Mouse (Mus musculus) hindbrain, embryonic 12.5 days (tissue): Measurements from ENCODE around the gene Rnase2b. TPM values are rescaled to one million over a fixed set of nuclear protein-coding genes. Genes with fewer than 3 reads are reported as not detected.
A peak's percentile ranks its signal among the peaks of the same experiment; 100 is the strongest.
"Not testable (repeated sequence)": the region's sequence is repeated elsewhere in the genome, so short reads cannot be mapped to it uniquely, and the experiment has no call there.

ENCODE experiments used
- ATAC-seq: fragments of 200-750 bp; cut with Nextera tagmentation; 2 replicates; pipeline ENCODE4 v1.8.0; 2017; ENCODE audit warnings: moderate TSS enrichment; ENCODE audit not compliant: low FRiP score
- H3K27ac ChIP-seq: fragments of 300-500 bp; sonication (generic); 2 replicates; pipeline ENCODE4 v1.5.1; 2016; ENCODE audit warnings: mild to moderate bottlenecking
- H3K27me3 ChIP-seq: fragments of 300-500 bp; sonication (generic); 2 replicates; pipeline ENCODE4 v1.6.1; 2016; ENCODE audit warnings: mild to moderate bottlenecking
- H3K36me3 ChIP-seq: fragments of 300-500 bp; sonication (generic); 2 replicates; pipeline ENCODE4 v1.6.1; 2016; ENCODE audit warnings: mild to moderate bottlenecking
- H3K4me1 ChIP-seq: fragments of 300-500 bp; sonication (generic); 2 replicates; pipeline ENCODE4 v1.6.1; 2016
- H3K4me2 ChIP-seq: fragments of 300-500 bp; sonication (generic); replicated peaks from 2 replicates; pipeline ENCODE4 v1.6.1; 2016; ENCODE audit warnings: mild to moderate bottlenecking
- H3K4me3 ChIP-seq: fragments of 300-500 bp; sonication (generic); 2 replicates; pipeline ENCODE4 v1.5.1; 2016; ENCODE audit warnings: mild to moderate bottlenecking
- H3K9ac ChIP-seq: fragments of 300-500 bp; sonication (generic); 2 replicates; pipeline ENCODE4 v1.6.1; 2016; ENCODE audit warnings: mild to moderate bottlenecking, moderate library complexity
- H3K9me3 ChIP-seq: fragments of 300-500 bp; sonication (generic); replicated peaks from 2 replicates; pipeline ENCODE4 v1.6.1; 2016; ENCODE audit warnings: mild to moderate bottlenecking
- WGBS: fragments of 180-500 bp; shearing (Covaris S2); methylation state at CpG from one replicate; pipeline ENCODE4 v1.1.7; 2016; 5-methylcytosine and 5-hydroxymethylcytosine counted together
- polyA plus RNA-seq: library from polyadenylated mRNA; unstranded; fragments of >200 nt; fragmentation: Nextera tagmentation; extraction: Ambion mirVana; gene quantifications from 2 replicates; pipeline ENCODE4 v1.2.1, GENCODE M21; 2016

Rnase2b gene
- not detected in 2 replicates for polyA plus RNA-seq

DNA sequence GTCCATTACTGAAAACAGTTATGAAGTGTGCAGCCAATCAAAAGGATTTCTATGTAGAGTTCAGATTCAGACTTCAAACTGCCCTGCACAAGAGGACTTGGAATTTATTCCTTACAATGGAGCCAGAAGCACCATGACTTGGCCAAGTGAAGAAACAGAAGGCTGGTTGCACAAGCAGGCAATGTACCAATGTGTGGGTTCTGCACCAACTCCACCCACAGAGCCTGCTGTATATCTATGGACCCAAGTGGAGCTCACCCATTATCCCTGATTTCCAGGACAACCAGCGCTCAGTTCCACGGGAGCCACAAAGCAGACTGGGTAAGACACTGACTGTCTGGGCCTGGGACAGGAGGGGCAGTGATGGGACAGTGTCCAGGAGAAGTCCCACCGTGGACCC, at the start of gene Rnase2b:
Rnase2b (plus strand) TSS at position 285 of the 400 bp plus-strand sequence.
- H3K27me3 ChIP-seq, H3K4me1 ChIP-seq, H3K36me3 ChIP-seq, H3K27ac ChIP-seq, H3K4me3 ChIP-seq, H3K4me2 ChIP-seq, H3K9ac ChIP-seq, ATAC-seq, H3K9me3 ChIP-seq: not testable (repeated sequence)
- 96% methylated on average over 3 of the region's 3 CpGs for WGBS

DNA sequence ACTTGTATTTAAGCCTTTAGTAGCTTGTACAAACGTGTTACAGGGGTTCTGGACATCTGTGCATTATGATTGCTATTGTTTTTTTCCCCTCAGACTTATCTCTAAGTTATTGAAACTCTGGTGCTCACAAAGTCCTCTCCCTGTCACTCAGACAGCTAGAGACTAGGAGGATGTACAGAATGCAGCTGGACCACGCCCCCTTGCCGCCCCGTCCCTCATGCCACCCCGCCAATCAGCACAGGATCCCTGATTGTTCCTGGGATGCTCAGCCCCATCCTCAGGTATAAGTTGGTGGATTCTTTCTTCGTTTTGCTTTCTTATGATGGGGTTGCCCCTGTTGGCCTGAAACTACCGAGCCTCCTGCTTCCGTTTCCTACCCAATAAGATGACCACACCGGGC, 48.6 kb upstream of the Rnase2b start:
- H3K4me3 ChIP-seq = no peak overlapping the region
- no peak overlapping the region for H3K27ac ChIP-seq
- H3K36me3 ChIP-seq = no peaks in the 10 kb centered on the region
- WGBS = 37% methylated on average over 9 of the region's 9 CpGs
- H3K4me2 ChIP-seq = no peak overlapping the region
- H3K9me3 ChIP-seq = no peaks in the 10 kb centered on the region
- H3K4me1 ChIP-seq = no peaks in the 10 kb centered on the region
- no peak for ATAC-seq
- no peaks in the 10 kb centered on the region for H3K27me3 ChIP-seq
- H3K9ac ChIP-seq = no peak overlapping the region

DNA sequence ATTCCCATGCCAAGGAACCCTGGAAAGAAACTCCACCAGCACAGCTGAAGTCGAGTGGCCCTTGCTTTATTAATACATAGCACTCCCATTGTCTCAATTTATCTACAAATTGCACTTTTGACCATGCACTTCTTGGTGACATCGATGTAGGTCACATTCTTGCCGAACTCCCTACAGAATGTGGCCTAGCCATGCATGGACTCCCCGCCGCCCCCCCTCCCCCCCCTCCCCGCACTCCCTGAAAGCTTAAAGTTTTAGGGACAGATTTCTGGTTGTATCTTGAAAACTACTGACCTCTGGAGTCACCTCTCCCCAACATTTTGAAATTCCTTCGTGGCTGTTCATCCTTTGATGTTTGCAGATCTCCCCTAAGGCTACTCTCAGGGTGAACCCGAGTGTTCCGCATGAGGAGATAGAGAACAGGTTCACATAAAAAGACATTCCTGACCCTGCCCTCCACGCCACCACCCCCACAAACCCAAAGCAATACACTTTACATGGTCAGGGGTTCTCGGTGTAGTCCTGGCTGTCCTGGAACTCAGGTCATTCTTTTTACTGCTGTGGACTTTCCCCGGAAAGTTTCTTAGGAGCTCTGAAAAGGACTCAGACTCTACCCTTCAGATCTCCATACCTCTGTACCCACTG, 48.0 kb upstream of the Rnase2b start, which contains the start of gene Eddm3b:
Eddm3b (plus strand) TSS at position 511 of the 645 bp plus-strand sequence.
- Histone ChIP-seq H3K27me3 (no peaks in the 10 kb centered on the region), H3K36me3 (no peaks in the 10 kb centered on the region), H3K4me2 (no peak within 1 kb of the TSS), H3K4me3 (no peak within 1 kb of the TSS), H3K9ac (no peak within 1 kb of the TSS), H3K27ac (no peak within 1 kb of the TSS), H3K4me1 (no peaks in the 10 kb centered on the region), H3K9me3 (no peaks in the 10 kb centered on the region)
- no peak for ATAC-seq
- 45% methylated on average over 12 of the region's 12 CpGs for WGBS

DNA sequence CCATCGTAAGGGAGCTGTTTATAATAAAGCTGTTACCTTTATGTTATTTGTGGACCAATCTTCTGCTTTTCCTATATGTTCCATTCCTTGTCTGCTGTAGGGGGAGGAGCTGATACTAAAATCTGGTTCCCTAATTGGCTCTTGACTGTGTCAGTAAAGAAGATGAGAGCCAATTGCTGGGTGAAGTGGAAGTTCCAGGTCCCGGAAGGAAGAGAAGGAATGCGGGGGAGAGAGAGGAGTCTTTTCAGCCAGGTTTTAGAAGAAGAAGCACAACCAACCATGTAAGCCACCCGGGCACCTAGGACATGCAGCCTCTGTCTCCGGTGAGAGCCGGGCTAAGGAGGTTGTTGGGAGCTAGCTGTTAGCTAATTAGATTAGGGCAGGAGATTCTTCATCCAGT, 36.4 kb upstream of the Rnase2b start:
- Histone ChIP-seq H3K9ac (no peak overlapping the region), H3K36me3 (no peaks in the 10 kb centered on the region), H3K27me3 (no peaks in the 10 kb centered on the region), H3K4me1 (no peaks in the 10 kb centered on the region), H3K9me3 (0 out of 2 replicates have a peak, but pooled peaks cover 3% of the 10 kb centered on the region), H3K27ac (no peak overlapping the region), H3K4me3 (no peak overlapping the region), H3K4me2 (no peak overlapping the region)
- no peak for ATAC-seq
- WGBS = 85% methylated on average over 6 of the region's 6 CpGs

DNA sequence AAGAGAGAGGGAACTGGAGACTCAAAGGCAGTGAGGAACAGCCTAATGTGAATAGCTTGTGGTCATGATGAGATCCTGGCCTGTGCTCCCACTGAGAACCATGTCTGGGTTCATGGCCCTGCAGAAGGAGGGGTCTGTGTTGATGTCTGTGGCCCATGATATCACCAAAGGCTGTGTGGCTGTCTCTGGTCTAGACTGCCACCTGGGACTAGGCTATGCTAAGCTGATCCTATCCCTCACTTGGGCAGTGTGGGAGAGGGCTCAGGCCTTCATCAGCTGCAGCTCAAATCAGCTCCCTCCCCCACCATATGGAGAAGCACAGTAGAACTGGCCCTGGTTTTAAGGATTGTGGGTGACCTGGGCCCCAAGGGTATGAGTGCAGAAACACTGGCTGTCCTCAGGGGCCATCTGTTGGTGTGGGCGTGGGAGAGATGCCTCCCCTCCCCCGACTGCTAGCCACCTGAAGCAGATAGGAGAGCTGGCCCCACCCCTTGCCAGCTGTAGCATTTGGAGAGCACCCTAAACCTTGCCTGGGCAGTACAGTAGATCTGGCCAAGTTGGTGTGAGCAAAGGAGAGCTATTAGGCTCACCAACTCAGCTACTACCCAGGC, 34.3 kb upstream of the Rnase2b start:
- ATAC-seq = peak; percentile 48; the same call in 1 of the 2 replicates

DNA sequence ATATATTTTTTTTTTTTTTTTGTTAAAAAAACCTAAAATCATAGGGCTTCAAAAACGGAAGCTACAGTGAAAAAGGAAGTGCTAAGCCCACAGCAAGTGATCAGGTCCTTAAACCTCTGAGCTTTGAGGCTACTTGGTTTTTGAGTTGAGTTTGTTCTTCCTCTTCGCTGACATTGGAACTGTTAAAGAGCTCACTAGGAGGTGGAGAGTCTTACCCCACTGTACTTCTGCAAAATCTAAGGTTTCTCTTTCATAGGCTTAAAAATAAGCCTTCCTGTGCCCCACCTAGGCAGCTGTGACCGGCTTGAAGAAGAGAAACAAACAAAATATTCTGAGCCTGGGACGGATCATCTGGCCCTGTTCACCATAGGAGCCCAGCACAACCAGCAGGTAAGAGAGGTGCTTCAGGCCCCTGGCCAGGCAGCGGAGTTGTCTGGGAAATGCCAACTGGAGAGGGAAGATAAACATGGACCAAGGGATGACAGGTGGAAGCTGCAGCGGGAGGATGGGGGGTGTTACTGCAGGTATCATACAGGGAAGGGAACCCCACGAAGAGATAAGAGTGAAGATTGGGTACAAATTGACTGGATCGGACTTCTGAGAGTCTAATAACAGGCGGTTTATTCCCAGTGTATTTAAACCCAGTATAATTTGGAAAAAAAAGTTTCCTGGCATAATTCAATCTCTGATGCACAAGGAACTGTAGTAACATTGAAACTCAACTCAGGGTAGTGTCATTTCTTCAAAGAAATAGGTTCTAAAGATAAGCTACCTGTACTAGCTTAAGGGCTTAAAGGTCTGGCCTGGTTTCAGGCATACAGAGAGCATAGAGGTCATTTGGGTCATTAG, 33.1 kb upstream of the Rnase2b start:
- H3K27ac ChIP-seq = no peak overlapping the region
- no peak overlapping the region for H3K4me2 ChIP-seq
- H3K36me3 ChIP-seq = no peaks in the 10 kb centered on the region
- 0 out of 2 replicates have a peak, but pooled peaks cover 3% of the 10 kb centered on the region for H3K9me3 ChIP-seq
- no peak for ATAC-seq
- 87% methylated on average over 9 of the region's 9 CpGs for WGBS
- H3K27me3 ChIP-seq = no peaks in the 10 kb centered on the region
- no peaks in the 10 kb centered on the region for H3K4me1 ChIP-seq
- H3K9ac ChIP-seq = no peak overlapping the region
- H3K4me3 ChIP-seq = no peak overlapping the region

More for the DNA sequence above, 34.3 kb upstream of the Rnase2b start:
- 69% methylated on average over 2 of the region's 2 CpGs for WGBS
- no peaks in the 10 kb centered on the region for H3K36me3 ChIP-seq
- no peak overlapping the region for H3K9ac ChIP-seq
- H3K9me3 ChIP-seq = 0 out of 2 replicates have a peak, but pooled peaks cover 3% of the 10 kb centered on the region
- no peaks in the 10 kb centered on the region for H3K27me3 ChIP-seq
- no peaks in the 10 kb centered on the region for H3K4me1 ChIP-seq
- H3K4me2 ChIP-seq = no peak overlapping the region
- H3K27ac ChIP-seq = no peak overlapping the region
- no peak overlapping the region for H3K4me3 ChIP-seq

DNA sequence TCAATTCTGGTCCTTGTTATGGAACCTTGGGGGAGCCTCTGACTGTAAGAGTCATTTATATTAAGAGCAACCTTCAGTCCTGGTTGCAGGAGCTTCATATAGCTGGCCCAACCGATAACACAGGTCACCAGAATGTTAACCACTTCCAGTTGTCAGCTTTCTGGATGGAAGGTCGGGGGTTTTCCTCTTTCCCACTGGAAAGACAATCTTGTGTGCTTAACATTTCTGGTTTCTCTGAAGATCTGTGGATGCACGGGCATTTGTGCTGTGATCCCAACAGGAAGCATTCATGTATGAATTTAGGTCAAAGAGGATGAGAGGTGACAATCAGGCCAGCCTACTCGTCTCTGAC, 32.5 kb upstream of the Rnase2b start:
- H3K4me1 ChIP-seq = no peaks in the 10 kb centered on the region
- no peak overlapping the region for H3K4me3 ChIP-seq
- H3K9me3 ChIP-seq = 0 out of 2 replicates have a peak, but pooled peaks cover 3% of the 10 kb centered on the region
- no peaks in the 10 kb centered on the region for H3K27me3 ChIP-seq
- ATAC-seq = no peak
- 69% methylated on average over 4 of the region's 4 CpGs for WGBS
- H3K36me3 ChIP-seq = no peaks in the 10 kb centered on the region
- no peak overlapping the region for H3K27ac ChIP-seq
- no peak overlapping the region for H3K4me2 ChIP-seq
- H3K9ac ChIP-seq = no peak overlapping the region

DNA sequence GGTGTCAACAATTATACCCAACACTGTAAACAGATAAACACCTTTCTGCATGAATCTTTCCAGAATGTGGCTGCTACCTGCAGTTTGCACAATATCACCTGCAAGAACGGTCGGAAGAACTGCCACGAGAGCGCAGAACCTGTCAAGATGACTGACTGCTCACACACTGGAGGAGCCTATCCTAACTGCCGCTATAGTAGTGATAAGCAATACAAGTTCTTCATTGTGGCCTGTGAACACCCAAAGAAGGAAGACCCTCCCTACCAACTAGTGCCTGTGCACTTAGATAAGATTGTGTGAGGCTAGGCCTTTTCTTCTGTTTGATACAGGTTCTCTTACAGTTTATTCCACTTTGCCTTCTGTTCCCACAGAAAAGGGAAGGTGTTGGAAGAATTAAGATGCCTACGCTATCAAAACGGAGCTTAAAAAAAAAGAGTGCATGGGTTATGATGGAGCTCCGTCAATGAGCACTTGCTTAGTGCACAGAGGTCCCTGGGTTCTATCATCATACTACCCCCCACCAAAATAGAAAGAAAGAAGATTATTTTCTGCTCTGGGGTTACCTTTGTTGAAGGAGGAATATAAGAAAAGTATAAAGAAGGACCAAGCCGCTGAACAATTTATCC, 31.6 kb upstream of the Rnase2b start:
- Histone ChIP-seq H3K27ac (no peak overlapping the region), H3K4me2 (no peak overlapping the region), H3K4me3 (no peak overlapping the region), H3K27me3 (no peaks in the 10 kb centered on the region), H3K4me1 (no peaks in the 10 kb centered on the region), H3K36me3 (no peaks in the 10 kb centered on the region), H3K9ac (no peak overlapping the region), H3K9me3 (0 out of 2 replicates have a peak, but pooled peaks cover 3% of the 10 kb centered on the region)
- ATAC-seq = no peak
- WGBS = 88% methylated on average over 9 of the region's 9 CpGs

DNA sequence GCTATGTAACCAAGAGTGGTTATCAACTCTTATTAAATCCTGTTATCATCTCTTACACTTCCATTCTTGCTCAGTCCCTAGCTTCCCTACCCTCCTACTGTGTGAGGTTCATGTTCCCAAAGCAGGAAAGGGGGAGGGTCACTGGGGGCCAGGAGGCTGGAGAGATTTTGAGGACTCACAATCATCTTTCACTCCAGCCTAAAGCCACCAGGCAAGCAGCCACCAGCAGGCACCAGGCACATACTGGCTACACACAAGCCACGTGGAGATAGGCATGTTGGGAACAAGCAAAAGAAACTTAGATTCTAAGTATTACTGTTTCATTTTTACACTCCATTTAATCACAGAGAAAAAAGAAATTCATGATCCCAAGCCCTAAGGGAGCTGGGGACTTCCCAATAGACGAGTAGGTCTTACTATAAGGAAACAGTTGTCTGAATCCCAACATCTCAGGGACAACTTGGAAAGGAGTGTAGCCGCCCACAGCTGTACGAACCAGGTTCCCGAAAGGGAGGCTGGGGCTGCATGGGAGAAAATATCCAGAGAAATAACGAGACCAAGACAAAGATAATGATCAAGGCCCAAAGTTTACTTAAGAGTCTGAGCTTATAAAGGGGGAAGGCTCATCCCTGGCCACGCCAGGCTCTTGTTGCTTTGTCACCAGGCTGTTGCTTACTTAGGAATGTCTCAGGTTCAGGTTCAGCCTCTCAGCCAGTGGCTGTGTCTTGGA, 30.8 kb upstream of the Rnase2b start:
- ATAC-seq = no peak
- 81% methylated on average over 7 of the region's 7 CpGs for WGBS
- Histone ChIP-seq H3K27me3 (no peaks in the 10 kb centered on the region), H3K4me3 (no peak overlapping the region), H3K4me2 (no peak overlapping the region), H3K27ac (no peak overlapping the region), H3K36me3 (no peaks in the 10 kb centered on the region), H3K9me3 (0 out of 2 replicates have a peak, but pooled peaks cover 3% of the 10 kb centered on the region), H3K9ac (no peak overlapping the region), H3K4me1 (no peaks in the 10 kb centered on the region)

DNA sequence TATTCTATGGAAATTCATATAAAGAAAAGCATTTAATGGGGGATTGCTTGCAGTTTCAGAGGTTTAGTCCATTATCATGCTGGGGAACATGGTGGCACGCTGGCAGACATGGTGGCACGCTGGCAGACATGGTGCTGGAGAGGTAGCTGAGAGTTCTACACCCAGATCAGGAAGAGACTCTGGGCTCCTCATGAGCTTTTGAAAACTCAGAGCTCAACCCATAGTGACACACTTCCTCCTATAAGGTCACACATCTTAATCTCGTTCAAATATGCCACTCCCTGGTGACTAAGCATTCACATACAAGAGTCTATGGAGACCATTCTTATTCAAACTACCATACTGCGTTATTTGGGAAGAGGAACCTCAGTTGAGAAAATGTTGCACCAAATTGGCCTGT, 29.7 kb upstream of the Rnase2b start:
- no peak overlapping the region for H3K27ac ChIP-seq
- ATAC-seq = no peak
- no peaks in the 10 kb centered on the region for H3K9me3 ChIP-seq
- no peaks in the 10 kb centered on the region for H3K27me3 ChIP-seq
- 90% methylated on average over 4 of the region's 4 CpGs for WGBS
- H3K9ac ChIP-seq = no peak overlapping the region
- H3K36me3 ChIP-seq = no peaks in the 10 kb centered on the region
- no peaks in the 10 kb centered on the region for H3K4me1 ChIP-seq
- H3K4me3 ChIP-seq = no peak overlapping the region
- H3K4me2 ChIP-seq = no peak overlapping the region

DNA sequence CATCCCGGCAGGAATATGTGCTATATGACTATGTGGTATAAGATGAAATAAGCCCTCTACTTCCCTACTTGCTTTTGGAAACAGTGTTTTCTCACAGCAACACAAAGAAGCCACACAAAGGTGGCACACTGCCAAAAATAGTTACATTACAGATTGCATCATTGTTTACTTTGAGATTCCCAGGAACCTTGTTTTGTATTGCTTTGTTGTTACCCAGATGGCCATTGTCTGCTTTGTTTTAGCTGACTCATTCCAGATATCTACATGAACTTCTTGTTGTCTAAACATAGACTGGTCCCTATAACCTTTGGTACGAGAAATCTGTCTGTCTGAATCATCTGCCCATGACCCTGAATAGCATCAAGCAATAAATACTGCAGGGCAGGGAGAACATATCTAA, 21.7 kb upstream of the Rnase2b start:
- Histone ChIP-seq H3K4me3 (no peak overlapping the region), H3K9ac (no peak overlapping the region), H3K4me1 (no peaks in the 10 kb centered on the region), H3K27me3 (no peaks in the 10 kb centered on the region), H3K4me2 (no peak overlapping the region), H3K27ac (no peak overlapping the region), H3K36me3 (no peaks in the 10 kb centered on the region), H3K9me3 (no peaks in the 10 kb centered on the region)
- no peak for ATAC-seq
- 82% methylated on average over 2 of the region's 2 CpGs for WGBS
